Mouse (Mus musculus) liver, postnatal 0 days (tissue): Measurements from ENCODE around the gene Doxl2. TPM values are rescaled to one million over a fixed set of nuclear protein-coding genes. Genes with fewer than 3 reads are reported as not detected.
"Not testable (repeated sequence)": the region's sequence is repeated elsewhere in the genome, so short reads cannot be mapped to it uniquely, and the experiment has no call there.

ENCODE experiments used
- ATAC-seq: fragments of 200-750 bp; cut with Nextera tagmentation; 2 replicates; pipeline ENCODE4 v1.8.0; 2017; ENCODE audit warnings: mild to moderate bottlenecking, moderate library complexity
- DNase-seq: peaks from one replicate; pipeline ENCODE4 v3.0.0-alpha.2; 2016
- H3K27ac ChIP-seq: fragments of 300-500 bp; sonication (generic); 2 replicates; pipeline ENCODE4 v1.5.1; 2014; ENCODE audit warnings: antibody characterized with exemption, moderate library complexity, mild to moderate bottlenecking, low read depth
- H3K27me3 ChIP-seq: fragments of 300-500 bp; sonication (generic); 2 replicates; pipeline ENCODE4 v1.6.1; 2014; ENCODE audit warnings: low read length, control low read depth, mixed read lengths; ENCODE audit not compliant: insufficient read depth
- H3K36me3 ChIP-seq: fragments of 300-500 bp; sonication (generic); replicated peaks from 2 replicates; pipeline ENCODE4 v1.6.1; 2014; ENCODE audit warnings: mild to moderate bottlenecking, control low read depth, low read length, moderate library complexity, mixed read lengths; ENCODE audit not compliant: insufficient read depth
- H3K4me1 ChIP-seq: fragments of 300-500 bp; sonication (generic); 2 replicates; pipeline ENCODE4 v1.6.1; 2014; ENCODE audit warnings: antibody characterized with exemption, mild to moderate bottlenecking, control low read depth; ENCODE audit not compliant: insufficient read depth
- H3K4me2 ChIP-seq: fragments of 300-500 bp; sonication (generic); 2 replicates; pipeline ENCODE4 v1.6.1; 2014; ENCODE audit warnings: low read depth, mild to moderate bottlenecking, low read length, moderate library complexity, mixed read lengths
- H3K4me3 ChIP-seq: fragments of 300-500 bp; sonication (generic); 2 replicates; pipeline ENCODE4 v1.5.1; 2014; ENCODE audit warnings: low read depth, low read length
- H3K9ac ChIP-seq: fragments of 300-500 bp; sonication (generic); replicated peaks from 2 replicates; pipeline ENCODE4 v1.6.1; 2014; ENCODE audit warnings: mild to moderate bottlenecking, moderate library complexity
- H3K9me3 ChIP-seq: fragments of 300-500 bp; sonication (generic); 2 replicates; pipeline ENCODE4 v1.6.1; 2016; ENCODE audit warnings: mild to moderate bottlenecking, control low read depth, low read length, mixed read lengths
- CTCF ChIP-seq: sonication (generic); IDR thresholded peaks from 2 replicates; pipeline ENCODE4 v1.5.1; 2016; ENCODE audit warnings: antibody characterized with exemption, low read depth
- EP300 ChIP-seq: IDR thresholded peaks from 2 replicates; pipeline ENCODE4 v1.6.1; 2016; ENCODE audit warnings: antibody characterized with exemption, low read depth, mild to moderate bottlenecking
- WGBS: fragments of 180-500 bp; shearing (Covaris S2); extraction: QIAGEN DNeasy Blood & Tissue Kit; methylation state at CpG from one replicate; pipeline ENCODE4 v1.1.7; 2014; ENCODE audit not compliant: insufficient replicate concordance; 5-methylcytosine and 5-hydroxymethylcytosine counted together
- polyA plus RNA-seq: library from polyadenylated mRNA; unstranded; fragments of >200 nt; fragmentation: Nextera tagmentation; extraction: Ambion mirVana; gene quantifications from 2 replicates; pipeline ENCODE4 v1.2.1, GENCODE M21; 2015

Doxl2 gene
- polyA plus RNA-seq, 1 experiment from 2014 or later = not detected

DNA sequence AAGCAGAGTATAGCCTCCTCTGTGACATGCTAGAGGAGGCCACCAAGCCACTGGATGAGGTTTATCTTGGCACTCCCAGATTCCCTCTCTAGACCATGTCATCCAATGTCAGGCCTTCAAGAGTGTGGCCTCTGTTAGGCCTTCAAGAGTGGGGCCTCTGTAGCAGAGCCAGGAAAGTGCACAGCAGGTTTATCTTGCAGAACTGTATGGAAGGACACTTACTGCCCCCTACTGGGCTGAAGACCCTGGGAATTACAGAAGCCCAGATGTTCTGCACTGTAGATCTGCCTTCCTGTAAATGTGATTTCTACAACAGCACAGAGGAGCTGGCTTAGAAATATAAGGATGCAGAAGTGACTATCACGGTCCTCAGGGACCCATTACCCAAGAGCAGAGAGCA, 19.8 kb upstream of the Doxl2 start:
- TF ChIP-seq EP300 (no peak), CTCF (peak; percentile 72)
- Histone ChIP-seq H3K27me3 (no peaks in the 10 kb centered on the region), H3K4me1 (no peaks in the 10 kb centered on the region), H3K9me3 (no peaks in the 10 kb centered on the region), H3K9ac (no peak overlapping the region), H3K36me3 (no peaks in the 10 kb centered on the region), H3K27ac (no peak overlapping the region), H3K4me2 (no peak overlapping the region), H3K4me3 (no peak overlapping the region)
- DNase-seq (peak; percentile 63), ATAC-seq (no peak)
- WGBS = 23% methylated on average over 1 of the region's 1 CpGs

GRCm38 (mm10) chr6:48956785-48957184, 18.0 kb upstream of the Doxl2 start:
- H3K27ac ChIP-seq = no peak overlapping the region
- WGBS = 34% methylated on average over 4 of the region's 4 CpGs
- H3K4me2 ChIP-seq = no peak overlapping the region
- no peak overlapping the region for H3K4me3 ChIP-seq
- no peak for TF ChIP-seq EP300
- TF ChIP-seq CTCF = no peak
- peak; percentile 8 for DNase-seq
- no peaks in the 10 kb centered on the region for H3K9me3 ChIP-seq
- H3K9ac ChIP-seq = no peak overlapping the region
- no peaks in the 10 kb centered on the region for H3K36me3 ChIP-seq
- no peaks in the 10 kb centered on the region for H3K4me1 ChIP-seq
- H3K27me3 ChIP-seq = no peaks in the 10 kb centered on the region
- ATAC-seq = no peak

- no peak overlapping the region for H3K9ac ChIP-seq
- H3K4me2 ChIP-seq = no peak overlapping the region
- 44% methylated on average over 1 of the region's 1 CpGs for WGBS
- H3K9me3 ChIP-seq = no peaks in the 10 kb centered on the region
- DNase-seq (no peak), ATAC-seq (no peak)
- TF ChIP-seq CTCF (peak; percentile 52), EP300 (no peak)
- H3K36me3 ChIP-seq = no peaks in the 10 kb centered on the region
- no peaks in the 10 kb centered on the region for H3K27me3 ChIP-seq
- no peaks in the 10 kb centered on the region for H3K4me1 ChIP-seq
- no peak overlapping the region for H3K4me3 ChIP-seq
- H3K27ac ChIP-seq = no peak overlapping the region
These were observed 16.7 kb upstream of the Doxl2 start for GRCm38 (mm10) chr6:48958053-48958452.

- H3K27ac ChIP-seq, H3K4me3 ChIP-seq, H3K9ac ChIP-seq, H3K36me3 ChIP-seq, ATAC-seq, H3K4me2 ChIP-seq, H3K27me3 ChIP-seq, H3K9me3 ChIP-seq, H3K4me1 ChIP-seq: not testable (repeated sequence)
- peak; percentile 36 for TF ChIP-seq CTCF
- 39% methylated on average over 7 of the region's 7 CpGs for WGBS
- DNase-seq = peak; percentile 9
These were observed 15.6 kb upstream of the Doxl2 start for GRCm38 (mm10) chr6:48959151-48959550.

- H3K4me2 ChIP-seq, H3K9ac ChIP-seq, H3K4me3 ChIP-seq, H3K9me3 ChIP-seq, H3K36me3 ChIP-seq, H3K4me1 ChIP-seq, DNase-seq, H3K27ac ChIP-seq, ATAC-seq, H3K27me3 ChIP-seq: not testable (repeated sequence)
- WGBS = 73% methylated on average over 5 of the region's 5 CpGs
These were observed 8.1 kb upstream of the Doxl2 start for GRCm38 (mm10) chr6:48966696-48967095.

DNA sequence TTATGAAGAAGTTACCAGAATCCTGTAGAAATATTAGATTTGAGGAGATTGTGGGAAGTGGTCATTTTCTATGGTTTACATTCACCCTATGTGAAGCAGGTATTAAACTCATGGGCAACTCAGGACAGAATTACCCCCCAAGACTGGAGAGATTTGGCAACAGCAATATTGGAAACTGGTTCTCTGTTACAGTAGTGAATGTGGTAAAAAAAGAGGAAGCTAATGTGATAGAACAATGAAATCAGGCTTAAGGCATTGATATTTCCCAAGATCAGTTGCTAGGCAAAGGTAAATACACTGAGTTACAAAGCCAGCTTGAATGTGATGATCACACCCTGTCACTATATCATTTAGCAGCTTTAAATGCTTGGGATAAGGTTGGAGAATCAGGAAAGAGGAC, 6.9 kb upstream of the Doxl2 start:
- Histone ChIP-seq H3K27me3 (no peaks in the 10 kb centered on the region), H3K4me1 (no peaks in the 10 kb centered on the region), H3K9me3 (no peaks in the 10 kb centered on the region), H3K36me3 (no peaks in the 10 kb centered on the region), H3K4me3 (no peak overlapping the region), H3K27ac (no peak overlapping the region), H3K9ac (no peak overlapping the region), H3K4me2 (no peak overlapping the region)
- no peak for TF ChIP-seq EP300
- no peak for ATAC-seq
- no peak for DNase-seq

- no peak overlapping the region for H3K27ac ChIP-seq
- H3K9ac ChIP-seq = no peak overlapping the region
- DNase-seq = no peak
- ATAC-seq = no peak
- TF ChIP-seq EP300 (no peak), CTCF (no peak)
- no peaks in the 10 kb centered on the region for H3K27me3 ChIP-seq
- no peaks in the 10 kb centered on the region for H3K4me1 ChIP-seq
- no peak overlapping the region for H3K4me2 ChIP-seq
- 45% methylated on average over 1 of the region's 1 CpGs for WGBS
- no peak overlapping the region for H3K4me3 ChIP-seq
- no peaks in the 10 kb centered on the region for H3K36me3 ChIP-seq
- no peaks in the 10 kb centered on the region for H3K9me3 ChIP-seq
These were observed 4.9 kb downstream of the Doxl2 start for GRCm38 (mm10) chr6:48979616-48980015.
